Comparison of ENCODE assay signal across 31 mouse cellular contexts in the genomic region with DNA sequence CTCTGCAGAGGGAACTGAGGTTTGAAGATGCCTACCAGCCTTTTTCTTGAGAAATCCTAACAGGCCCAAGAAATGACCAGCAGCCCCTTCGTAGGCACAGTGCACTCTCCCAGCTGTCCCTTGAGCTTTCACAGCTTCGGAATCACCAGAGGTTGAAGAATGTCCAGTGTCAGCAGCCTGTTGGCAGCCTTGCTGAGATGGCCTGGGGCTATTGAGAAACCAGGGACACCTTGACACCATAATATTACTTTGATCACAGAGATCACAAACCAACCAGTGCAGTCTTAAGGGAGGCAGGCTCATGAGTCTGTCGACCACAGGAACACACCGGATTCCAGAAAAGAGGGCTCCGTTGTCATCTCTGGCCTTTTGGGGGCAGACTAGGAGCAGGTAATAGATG. TPM values are rescaled to one million over a fixed set of nuclear protein-coding genes. Genes with fewer than 3 reads are reported as not detected.
DNase-seq lines count a peak whose midpoint lies in the region; ATAC-seq and TF ChIP-seq lines count a peak whose summit lies in the region.
"Had no signal": no experiment of that assay in that cellular context is flagged by ENCODE, and none has a peak within 500 bp of the region (broad histone marks: within the 10 kb centered on the region; RNA-seq: fewer than 3 reads in every experiment).

No protein-coding gene starts in this region.

- H3K27me3 ChIP-seq in kidney, embryonic 16.5 days (ENCODE audit: insufficient read depth, low read length) = no peaks in the 10 kb centered on the region
- H3K27me3 ChIP-seq: embryonic facial prominence, embryonic 13.5 days; forebrain, embryonic 15.5 days; liver, embryonic 13.5 days; midbrain, embryonic 12.5 days; neural tube, embryonic 15.5 days had no signal

- intact Hi-C loops in gastrocnemius, adult 2 months (cut with DNase I) = no loop called here
- intact Hi-C loops in gastrocnemius, postnatal 14 days (cut with DNase I; ENCODE audit: low total_unique reads) = no loop called here

- no peak overlapping the region for H3K4me3 ChIP-seq in gastrocnemius, adult 2 months
- no peak overlapping the region for H3K4me3 ChIP-seq in kidney, embryonic 16.5 days (ENCODE audit: low read length)
- H3K4me3 ChIP-seq: embryonic facial prominence, embryonic 13.5 days; forebrain, embryonic 15.5 days; hindbrain, embryonic 10.5 days; left cerebral cortex, adult 2 months; liver, embryonic 13.5 days; midbrain, embryonic 12.5 days; neural tube, embryonic 15.5 days had no signal

- H3K4me2 ChIP-seq in kidney, embryonic 16.5 days (replicated peaks; ENCODE audit: low read depth, low read length) = no peak overlapping the region
- H3K4me2 ChIP-seq: embryonic facial prominence, embryonic 13.5 days; forebrain, embryonic 15.5 days; heart, embryonic 11.5 days; liver, embryonic 13.5 days; midbrain, embryonic 12.5 days; neural tube, embryonic 15.5 days had no signal

- peak; percentile 10; the same call in 1 of the 2 replicates for TF ChIP-seq CTCF in gastrocnemius, adult 2 months (IDR thresholded peaks at IDR 0.05)

- WGBS in kidney, embryonic 16.5 days = 58% methylated on average over 5 of the region's 5 CpGs

- H3K36me3 ChIP-seq in kidney, embryonic 16.5 days (ENCODE audit: insufficient read depth, low read length) = no peaks in the 10 kb centered on the region
- H3K36me3 ChIP-seq: embryonic facial prominence, embryonic 13.5 days; forebrain, embryonic 15.5 days; hindbrain, embryonic 10.5 days; liver, embryonic 13.5 days; midbrain, embryonic 12.5 days; neural tube, embryonic 15.5 days had no signal

- no peak for ATAC-seq in kidney, embryonic 16.5 days (ENCODE audit: low FRiP score, low TSS enrichment)
- no peak for ATAC-seq in erythroblast, adult 5-6 weeks (replicated peaks; ENCODE audit: low FRiP score, poor library complexity, severe bottlenecking)
- ATAC-seq: activated CD4-positive, CD25-positive, alpha-beta regulatory T cell, adult 4 months; forebrain, embryonic 15.5 days; hindbrain, embryonic 16.5 days had no signal

- no peak overlapping the region for H3K9ac ChIP-seq in kidney, embryonic 16.5 days (replicated peaks; ENCODE audit: low read length)
- H3K9ac ChIP-seq: embryonic facial prominence, embryonic 13.5 days; forebrain, embryonic 15.5 days; liver, embryonic 13.5 days; midbrain, embryonic 12.5 days; neural tube, embryonic 15.5 days had no signal

- peaks cover 17% of the 10 kb centered on the region for H3K4me1 ChIP-seq in kidney, embryonic 16.5 days (ENCODE audit: insufficient read depth, low read length)
- H3K4me1 ChIP-seq: forebrain, embryonic 15.5 days; midbrain, embryonic 12.5 days; neural tube, embryonic 15.5 days had no signal

- H3K27ac ChIP-seq in gastrocnemius, adult 2 months = no peak overlapping the region
- peak overlapping the region; percentile 80 for H3K27ac ChIP-seq in kidney, embryonic 16.5 days (ENCODE audit: low read length)
- H3K27ac ChIP-seq: embryonic facial prominence, embryonic 13.5 days; forebrain, embryonic 15.5 days; hindbrain, embryonic 10.5 days; left cerebral cortex, adult 2 months; liver, embryonic 13.5 days; midbrain, embryonic 12.5 days; neural tube, embryonic 15.5 days had no signal

- H3K9me3 ChIP-seq in kidney, embryonic 16.5 days (ENCODE audit: low read length) = no peaks in the 10 kb centered on the region
- H3K9me3 ChIP-seq: embryonic facial prominence, embryonic 13.5 days; forebrain, embryonic 15.5 days; hindbrain, embryonic 10.5 days; liver, embryonic 13.5 days; midbrain, embryonic 12.5 days; neural tube, embryonic 15.5 days had no signal

- DNase-seq in gastrocnemius, adult 2 months = no peak
- no peak for DNase-seq in gastrocnemius, postnatal 14 days
- no peak for DNase-seq in kidney, postnatal 14 days
- DNase-seq in 416B (ENCODE audit: low read depth) = peak; percentile 46
- peak; percentile 79 for DNase-seq in gonadal fat pad, adult 2 months (ENCODE audit: low read depth)
- no peak for DNase-seq in thymus, postnatal 0 days (ENCODE audit: low spot score)
- DNase-seq: adrenal gland, adult 8-10 months; cerebellum, adult 11-12 months; cerebellum, postnatal 25 days; embryo, embryonic 11 days; gastrocnemius, postnatal 36 days; heart, postnatal 10 days; kidney, adult 18-20 months; liver, embryonic 13.5 days; lung, adult 2 months; right cerebral cortex, adult 18-20 months; right cerebral cortex, postnatal 4 days; thymus, postnatal 25 days had no signal

RNA-seq across cellular contexts. Expression of gene 9130230L23Rik, which starts 2.9 kb away (rescaled TPM):
- total RNA-seq in gastrocnemius, adult 2 months (2021) = under 1 TPM in 1 of 2 experiments, not detected in 1; 0.28 TPM
- under 1 TPM; 0.21 to 0.22 TPM for total RNA-seq in gastrocnemius, postnatal 14 days (2021)
- polyA plus RNA-seq in kidney, embryonic 16.5 days (2015; fragmentation: Nextera tagmentation; extraction: Ambion mirVana) = 0.56 and 1.2 TPM in 2 replicates
- 59.0 and 60.0 TPM in 2 replicates for polyA plus RNA-seq in gonadal fat pad, adult 2 months (2012; rRNA removed)
- 0.82 and 1.0 TPM in 2 replicates for polyA plus RNA-seq in thymus, postnatal 0 days (2015; fragmentation: Nextera tagmentation; extraction: Ambion mirVana)
- total RNA-seq in erythroblast, adult 5-6 weeks (2015; ENCODE audit: low replicate concordance) = not detected in 2 replicates
- not detected in 2 replicates for total RNA-seq in erythroblast, adult 5-6 weeks (2017; ENCODE audit: low replicate concordance)
- total RNA-seq: gastrocnemius, postnatal 36 days; heart, postnatal 10 days; layer of hippocampus, postnatal 10 days; left cerebral cortex, adult 2 months had no signal
- polyA plus RNA-seq: embryonic facial prominence, embryonic 13.5 days; limb, embryonic 11.5 days; liver, embryonic 13.5 days; midbrain, embryonic 12.5 days; neural tube, embryonic 15.5 days had no signal

Comparison
In these comparisons a context has a peak if more than half of its experiments do, and no peak if none do; other contexts are left out.
1. DNase-seq: peak in 416B (single experiment) and gonadal fat pad, adult 2 months (single experiment); none in gastrocnemius, adult 2 months (single experiment), gastrocnemius, postnatal 14 days (single experiment), kidney, postnatal 14 days (single experiment) and thymus, postnatal 0 days (single experiment).